Mouse (Mus musculus) kidney, postnatal 0 days (tissue): Measurements from ENCODE around the gene Ptpn18. TPM values are rescaled to one million over a fixed set of nuclear protein-coding genes. Genes with fewer than 3 reads are reported as not detected.

Experiments used
- ATAC-seq: fragments of 200-750 bp; cut with Nextera tagmentation; replicated peaks from 2 replicates; pipeline ENCODE4 v1.8.0; 2017; ENCODE audit warnings: low read depth, moderate number of reproducible peaks, moderate TSS enrichment, moderate library complexity; ENCODE audit not compliant: low FRiP score
- DNase-seq: peaks from one replicate; pipeline ENCODE4 v3.0.0-alpha.2; 2016; ENCODE audit warnings: low spot score
- H3K27ac ChIP-seq: fragments of 300-500 bp; sonication (generic); 2 replicates; pipeline ENCODE4 v1.5.1; 2014; ENCODE audit warnings: mild to moderate bottlenecking
- H3K27me3 ChIP-seq: fragments of 300-500 bp; sonication (generic); 2 replicates; pipeline ENCODE4 v1.6.1; 2014; ENCODE audit warnings: low read length, mixed read lengths; ENCODE audit not compliant: insufficient read depth
- H3K36me3 ChIP-seq: fragments of 300-500 bp; sonication (generic); 2 replicates; pipeline ENCODE4 v1.6.1; 2014; ENCODE audit warnings: low read length, mixed read lengths; ENCODE audit not compliant: insufficient read depth
- H3K4me1 ChIP-seq: fragments of 300-500 bp; sonication (generic); replicated peaks from 2 replicates; pipeline ENCODE4 v1.6.1; 2014; ENCODE audit warnings: antibody characterized with exemption, low read length, mixed read lengths; ENCODE audit not compliant: insufficient read depth
- H3K4me2 ChIP-seq: fragments of 300-500 bp; sonication (generic); 2 replicates; pipeline ENCODE4 v1.6.1; 2014; ENCODE audit warnings: mild to moderate bottlenecking, low read length, moderate library complexity, mixed read lengths
- H3K4me3 ChIP-seq: fragments of 300-500 bp; sonication (generic); replicated peaks from 2 replicates; pipeline ENCODE4 v1.5.1; 2014; ENCODE audit warnings: low read depth, low read length
- H3K9ac ChIP-seq: fragments of 300-500 bp; sonication (generic); 2 replicates; pipeline ENCODE4 v1.6.1; 2014; ENCODE audit warnings: low read depth, low read length
- H3K9me3 ChIP-seq: fragments of 300-500 bp; sonication (generic); replicated peaks from 2 replicates; pipeline ENCODE4 v1.6.1; 2016; ENCODE audit warnings: low read length, inconsistent platforms, mixed read lengths
- CTCF ChIP-seq: IDR thresholded peaks from 2 replicates; pipeline ENCODE4 v1.5.1; 2016; ENCODE audit warnings: antibody characterized with exemption, low read depth, mild to moderate bottlenecking, moderate library complexity
- WGBS: fragments of 180-500 bp; shearing (Covaris S2); extraction: QIAGEN DNeasy Blood & Tissue Kit; methylation state at CpG from one replicate; pipeline ENCODE4 v1.1.7; 2014; 5-methylcytosine and 5-hydroxymethylcytosine counted together
- polyA plus RNA-seq: library from polyadenylated mRNA; unstranded; fragments of >200 nt; fragmentation: Nextera tagmentation; extraction: Ambion mirVana; gene quantifications from 2 replicates; pipeline ENCODE4 v1.2.1, GENCODE M21; 2015

Ptpn18 gene
- polyA plus RNA-seq, result 29.0 and 33.9 TPM in 2 replicates

GRCm38 (mm10) chr1:34459284-34460060 lies at the start of gene Ptpn18:
Gene Ptpn18 (plus strand): TSS chr1:34459762.
- ATAC-seq (peak; percentile 91), DNase-seq (peak; percentile 89)
- under 1% methylated on average over 48 of the region's 48 CpGs for WGBS
- TF ChIP-seq CTCF, result peak; percentile 36; the same call in 1 of the 2 replicates
- Histone ChIP-seq H3K4me1 (no peaks in the 10 kb centered on the region), H3K4me3 (peak within 1 kb of the TSS; percentile 54), H3K9me3 (no peaks in the 10 kb centered on the region), H3K27ac (peak within 1 kb of the TSS; percentile 69), H3K36me3 (no peaks in the 10 kb centered on the region), H3K9ac (peak within 1 kb of the TSS; percentile 56), H3K27me3 (no peaks in the 10 kb centered on the region), H3K4me2 (peak within 1 kb of the TSS; percentile 84)

- TF ChIP-seq CTCF, result no peak
- Histone ChIP-seq H3K4me2 (no peak overlapping the region), H3K9ac (no peak overlapping the region), H3K4me3 (no peak overlapping the region), H3K4me1 (no peaks in the 10 kb centered on the region), H3K36me3 (no peaks in the 10 kb centered on the region), H3K9me3 (peaks cover 20% of the 10 kb centered on the region), H3K27ac (no peak overlapping the region), H3K27me3 (no peaks in the 10 kb centered on the region)
- ATAC-seq (no peak), DNase-seq (no peak)
- 91% methylated on average over 2 of the region's 2 CpGs for WGBS
Measured at GRCm38 (mm10) chr1:34428466-34428865, 31.1 kb upstream of the Ptpn18 start.

- H3K9me3 ChIP-seq, result peaks cover 20% of the 10 kb centered on the region
- H3K27ac ChIP-seq, result no peak overlapping the region
- H3K4me3 ChIP-seq, result no peak overlapping the region
- H3K9ac ChIP-seq, result no peak overlapping the region
- 0 out of 2 replicates have a peak, but pooled peaks cover 4% of the 10 kb centered on the region for H3K4me1 ChIP-seq
- no peaks in the 10 kb centered on the region for H3K27me3 ChIP-seq
- no peak for ATAC-seq
- WGBS, result 99% methylated on average over 4 of the region's 4 CpGs
- no peak overlapping the region for H3K4me2 ChIP-seq
- DNase-seq, result no peak
- H3K36me3 ChIP-seq, result no peaks in the 10 kb centered on the region
- TF ChIP-seq CTCF, result no peak
Measured at GRCm38 (mm10) chr1:34429281-34429680, 30.3 kb upstream of the Ptpn18 start.

- Histone ChIP-seq H3K36me3 (no peaks in the 10 kb centered on the region), H3K4me2 (no peak overlapping the region), H3K4me3 (no peak overlapping the region), H3K27ac (no peak overlapping the region), H3K4me1 (0 out of 2 replicates have a peak, but pooled peaks cover 4% of the 10 kb centered on the region), H3K9me3 (peaks cover 20% of the 10 kb centered on the region), H3K27me3 (no peaks in the 10 kb centered on the region), H3K9ac (no peak overlapping the region)
- no peak for ATAC-seq
- no peak for DNase-seq
- TF ChIP-seq CTCF, result no peak
- WGBS, result 97% methylated on average over 3 of the region's 3 CpGs
Measured at GRCm38 (mm10) chr1:34430981-34431380, 28.6 kb upstream of the Ptpn18 start.

GRCm38 (mm10) chr1:34431431-34431830 lies 28.1 kb upstream of the Ptpn18 start:
- Histone ChIP-seq H3K36me3 (no peaks in the 10 kb centered on the region), H3K4me2 (no peak overlapping the region), H3K4me1 (0 out of 2 replicates have a peak, but pooled peaks cover 4% of the 10 kb centered on the region), H3K9ac (no peak overlapping the region), H3K27me3 (no peaks in the 10 kb centered on the region), H3K9me3 (peaks cover 20% of the 10 kb centered on the region), H3K4me3 (no peak overlapping the region), H3K27ac (no peak overlapping the region)
- ATAC-seq (no peak), DNase-seq (no peak)
- TF ChIP-seq CTCF, result no peak
- WGBS, result 96% methylated on average over 9 of the region's 9 CpGs

GRCm38 (mm10) chr1:34432411-34432775 lies 27.2 kb upstream of the Ptpn18 start:
- no peaks in the 10 kb centered on the region for H3K27me3 ChIP-seq
- H3K4me3 ChIP-seq, result 0 out of 2 replicates have a peak overlapping the region, but pooled peaks have one; percentile 26
- DNase-seq, result no peak
- no peaks in the 10 kb centered on the region for H3K36me3 ChIP-seq
- peaks cover 20% of the 10 kb centered on the region for H3K9me3 ChIP-seq
- peak overlapping the region; percentile 58; the same call in 1 of the 2 replicates for H3K27ac ChIP-seq
- peak overlapping the region; percentile 69 for H3K4me2 ChIP-seq
- ATAC-seq, result no peak
- TF ChIP-seq CTCF, result no peak
- H3K9ac ChIP-seq, result peak overlapping the region; percentile 61
- WGBS, result 55% methylated on average over 13 of the region's 13 CpGs
- H3K4me1 ChIP-seq, result 0 out of 2 replicates have a peak, but pooled peaks cover 4% of the 10 kb centered on the region
